Mouse (Mus musculus) forebrain, embryonic 11.5 days (tissue): Measurements from ENCODE around the gene Tmem217. TPM values are rescaled to one million over a fixed set of nuclear protein-coding genes. Genes with fewer than 3 reads are reported as not detected.

Source experiments
- ATAC-seq: fragments of 200-750 bp; cut with Nextera tagmentation; replicated peaks from 2 replicates; pipeline ENCODE4 v1.8.0; 2017; ENCODE audit warnings: moderate TSS enrichment; ENCODE audit not compliant: low FRiP score
- DNase-seq: peaks from one replicate; pipeline ENCODE4 v3.0.0-alpha.2; 2017; ENCODE audit warnings: low spot score
- H3K27ac ChIP-seq: fragments of 300-500 bp; sonication (generic); 2 replicates; pipeline ENCODE4 v1.5.1; 2014; ENCODE audit warnings: low read depth, low read length
- H3K27me3 ChIP-seq: fragments of 300-500 bp; sonication (generic); 2 replicates; pipeline ENCODE4 v1.6.1; 2014; ENCODE audit warnings: mild to moderate bottlenecking, low read length, mixed read lengths; ENCODE audit not compliant: control insufficient read depth, insufficient read depth
- H3K36me3 ChIP-seq: fragments of 300-500 bp; sonication (generic); 2 replicates; pipeline ENCODE4 v1.6.1; 2014; ENCODE audit warnings: mild to moderate bottlenecking, low read length, moderate library complexity, mixed read lengths; ENCODE audit not compliant: control insufficient read depth, insufficient read depth
- H3K4me1 ChIP-seq: fragments of 300-500 bp; sonication (generic); replicated peaks from 2 replicates; pipeline ENCODE4 v1.6.1; 2014; ENCODE audit warnings: low read length, mixed read lengths; ENCODE audit not compliant: control insufficient read depth, insufficient read depth
- H3K4me2 ChIP-seq: fragments of 300-500 bp; sonication (generic); 2 replicates; pipeline ENCODE4 v1.6.1; 2014; ENCODE audit warnings: low read depth, mild to moderate bottlenecking, low read length, moderate library complexity, mixed read lengths; ENCODE audit not compliant: severe bottlenecking
- H3K4me3 ChIP-seq: fragments of 300-500 bp; sonication (generic); 2 replicates; pipeline ENCODE4 v1.5.1; 2014; ENCODE audit warnings: low read depth, low read length
- H3K9ac ChIP-seq: fragments of 300-500 bp; sonication (generic); 2 replicates; pipeline ENCODE4 v1.6.1; 2014; ENCODE audit warnings: low read length
- H3K9me3 ChIP-seq: fragments of 300-500 bp; sonication (generic); 2 replicates; pipeline ENCODE4 v1.6.1; 2016; ENCODE audit warnings: low read length, mixed read lengths; ENCODE audit not compliant: control insufficient read depth
- WGBS: fragments of 180-500 bp; shearing (Covaris S2); extraction: QIAGEN DNeasy Blood & Tissue Kit; methylation state at CpG from one replicate; pipeline ENCODE4 v1.1.7; 2014; 5-methylcytosine and 5-hydroxymethylcytosine counted together
- polyA plus RNA-seq: library from polyadenylated mRNA; unstranded; fragments of >200 nt; fragmentation: Nextera tagmentation; extraction: Ambion mirVana; gene quantifications from 2 replicates; pipeline ENCODE4 v1.2.1, GENCODE M21; 2014

The Tmem217 gene
- polyA plus RNA-seq, 1 experiment from 2014 or later, result 0.71 TPM

DNA sequence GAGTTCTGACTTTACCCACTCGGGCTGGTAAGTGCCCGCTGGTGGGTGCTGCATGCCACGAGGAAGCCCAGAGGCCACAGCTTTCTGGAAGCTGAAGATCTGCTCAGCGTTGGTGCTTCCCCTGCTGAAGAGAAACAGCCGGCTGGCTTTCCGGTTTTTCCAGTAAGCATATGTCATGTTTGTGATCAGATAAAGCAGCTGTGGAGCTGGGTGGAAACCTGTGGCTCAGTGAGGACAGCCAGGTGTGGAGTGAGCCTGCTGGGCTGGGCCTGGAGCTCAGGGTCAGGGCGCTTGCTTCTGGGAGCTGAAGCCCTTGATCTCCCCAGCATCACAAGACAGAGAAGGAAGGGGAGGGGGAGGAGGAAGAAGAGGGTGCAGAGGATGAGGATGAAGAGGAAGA, 4.7 kb upstream of the Tmem217 start:
- Histone ChIP-seq H3K36me3 (no peaks in the 10 kb centered on the region), H3K27ac (no peak overlapping the region), H3K4me1 (no peaks in the 10 kb centered on the region), H3K27me3 (no peaks in the 10 kb centered on the region), H3K4me3 (no peak overlapping the region), H3K9ac (no peak overlapping the region), H3K9me3 (no peaks in the 10 kb centered on the region), H3K4me2 (no peak overlapping the region)
- no peak for ATAC-seq
- WGBS, result 94% methylated on average over 7 of the region's 7 CpGs
- no peak for DNase-seq

DNA sequence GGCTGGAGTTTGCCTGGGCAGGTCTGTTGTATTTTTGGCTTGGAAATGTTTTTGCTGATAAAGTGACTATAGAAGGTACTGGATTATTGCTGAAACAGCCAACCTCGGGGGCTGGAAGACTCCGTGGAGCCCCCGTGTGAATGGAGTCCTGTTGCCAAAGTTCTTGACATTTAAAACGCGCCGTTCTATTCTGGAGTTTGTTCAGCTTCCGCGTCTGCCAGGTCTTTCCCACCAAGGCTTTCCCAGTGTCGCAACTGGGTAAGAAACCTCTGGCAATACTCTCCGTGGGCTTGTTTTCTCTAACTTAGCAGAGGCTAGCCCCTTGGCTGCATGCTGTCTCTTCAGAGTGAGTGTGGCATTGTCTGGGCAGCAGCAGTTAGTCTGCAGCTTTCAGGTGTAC, 4.3 kb upstream of the Tmem217 start:
- Histone ChIP-seq H3K4me3 (no peak overlapping the region), H3K9me3 (no peaks in the 10 kb centered on the region), H3K27me3 (no peaks in the 10 kb centered on the region), H3K27ac (no peak overlapping the region), H3K36me3 (no peaks in the 10 kb centered on the region), H3K4me1 (no peaks in the 10 kb centered on the region), H3K4me2 (no peak overlapping the region), H3K9ac (no peak overlapping the region)
- ATAC-seq (no peak), DNase-seq (no peak)
- 95% methylated on average over 10 of the region's 10 CpGs for WGBS

DNA sequence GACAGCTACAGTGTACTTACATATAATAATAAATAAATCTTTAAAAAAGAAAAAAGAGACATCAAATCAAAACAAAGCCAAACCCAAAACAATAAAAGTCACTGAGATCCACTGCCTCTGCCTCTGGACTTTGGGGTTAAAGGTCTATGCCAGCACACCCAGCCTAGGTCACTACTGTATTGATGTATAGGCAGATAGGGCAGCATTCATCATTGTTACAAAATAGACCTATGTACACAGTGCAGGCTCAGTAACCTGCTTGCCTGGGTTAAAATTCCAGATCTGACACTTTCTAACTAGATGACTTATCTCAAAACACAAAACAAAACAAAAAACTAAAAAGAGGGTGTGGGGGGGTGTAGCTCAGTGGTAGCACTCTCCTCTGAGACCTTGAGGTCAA, 2.0 kb upstream of the Tmem217 start:
- Histone ChIP-seq H3K27ac (no peak overlapping the region), H3K4me1 (peaks cover 4% of the 10 kb centered on the region; the same call in 1 of the 2 replicates)
- DNase-seq, result no peak

DNA sequence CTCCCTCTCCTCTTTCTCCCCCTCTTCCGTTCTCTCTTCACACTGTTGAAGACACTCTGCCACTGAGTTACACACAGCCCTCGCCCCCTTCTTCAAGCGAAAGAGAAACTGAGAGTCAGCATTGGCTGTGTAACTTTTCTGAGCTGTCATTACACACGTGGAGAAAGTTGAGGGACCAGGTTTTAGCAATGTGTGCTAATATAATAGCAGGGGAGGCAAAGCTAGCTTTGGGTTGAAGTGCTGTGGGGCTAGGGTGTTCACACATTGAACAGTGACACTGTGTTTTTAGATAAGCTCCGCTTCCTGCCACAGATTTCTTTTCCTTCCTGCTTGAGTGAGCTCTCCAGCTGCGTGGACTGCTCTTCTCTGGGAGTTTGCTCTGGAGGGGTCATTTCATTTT, 1.2 kb downstream of the Tmem217 start:
- no peak overlapping the region for H3K4me3 ChIP-seq
- H3K36me3 ChIP-seq, result no peaks in the 10 kb centered on the region
- DNase-seq (no peak), ATAC-seq (no peak)
- H3K9ac ChIP-seq, result no peak overlapping the region
- H3K27ac ChIP-seq, result no peak overlapping the region
- H3K9me3 ChIP-seq, result no peaks in the 10 kb centered on the region
- no peak overlapping the region for H3K4me2 ChIP-seq
- WGBS, result 65% methylated on average over 6 of the region's 6 CpGs
- H3K27me3 ChIP-seq, result no peaks in the 10 kb centered on the region
- peaks cover 4% of the 10 kb centered on the region; the same call in 1 of the 2 replicates for H3K4me1 ChIP-seq

More for the DNA sequence above, 2.0 kb upstream of the Tmem217 start:
- Histone ChIP-seq H3K36me3 (no peaks in the 10 kb centered on the region), H3K4me3 (no peak overlapping the region), H3K9ac (no peak overlapping the region), H3K9me3 (no peaks in the 10 kb centered on the region), H3K4me2 (no peak overlapping the region), H3K27me3 (no peaks in the 10 kb centered on the region)
- ATAC-seq, result no peak

DNA sequence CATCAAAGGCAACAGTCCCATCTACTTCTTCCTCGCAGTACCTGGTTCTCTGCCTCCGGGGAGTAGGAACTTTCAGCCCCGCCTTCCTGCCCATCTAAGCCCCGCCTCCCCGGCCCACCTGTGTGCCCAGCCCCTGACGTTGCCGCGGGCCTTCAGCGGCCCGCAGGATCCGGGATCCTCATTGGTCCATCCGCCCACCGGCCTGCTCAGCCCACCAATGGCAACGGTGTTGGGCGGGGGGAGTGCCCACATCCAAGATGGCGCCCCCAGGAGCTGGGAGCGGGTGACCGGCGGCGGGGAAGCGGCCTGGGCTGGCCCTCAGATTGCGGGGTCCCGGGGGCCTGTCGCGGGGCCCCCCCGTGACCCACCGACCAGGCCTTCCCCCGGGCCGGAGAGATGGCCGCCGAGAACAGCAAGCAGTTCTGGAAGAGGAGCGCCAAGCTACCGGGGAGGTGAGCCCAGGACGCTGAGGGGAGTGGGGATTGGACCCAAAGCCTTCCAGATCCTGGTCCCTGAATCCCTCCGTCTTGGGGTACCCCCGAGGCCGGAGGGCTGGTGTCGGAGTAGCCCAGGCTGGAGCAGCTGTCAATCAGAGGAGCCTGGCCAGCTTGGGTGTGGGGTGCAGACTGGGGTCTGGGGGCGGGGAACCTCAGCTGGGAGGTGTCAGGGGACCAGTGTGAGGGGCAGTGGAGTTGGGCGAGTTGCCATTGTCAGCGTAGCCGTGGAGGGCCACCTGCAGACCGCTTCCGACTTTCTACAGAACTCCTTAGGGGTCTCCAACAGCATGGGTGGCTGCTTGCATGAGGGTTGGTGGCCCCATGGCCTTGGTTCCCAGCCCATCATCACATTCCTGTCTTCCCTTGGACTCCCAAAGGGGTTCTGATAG, 2.4 kb downstream of the Tmem217 start, which contains the start of the genes Gm17657 and Tbc1d22b:
TSS of gene Gm17657 (minus strand) at position 96 of the 886 bp plus-strand sequence.
TSS of gene Tbc1d22b (plus strand) at position 243 of the 886 bp plus-strand sequence.
- no peaks in the 10 kb centered on the region for H3K9me3 ChIP-seq
- under 1% methylated on average over 44 of the region's 44 CpGs for WGBS
- H3K27me3 ChIP-seq, result no peaks in the 10 kb centered on the region
- peak within 1 kb of the TSS; percentile 87 for H3K4me2 ChIP-seq
- no peak within 1 kb of the TSS for H3K27ac ChIP-seq
- peak; percentile 98 for ATAC-seq
- peak; percentile 97 for DNase-seq
- peak within 1 kb of the TSS; percentile 91 for H3K4me3 ChIP-seq
- H3K9ac ChIP-seq, result peak within 1 kb of the TSS; percentile 94
- no peaks in the 10 kb centered on the region for H3K36me3 ChIP-seq
- H3K4me1 ChIP-seq, result peaks cover 4% of the 10 kb centered on the region; the same call in 1 of the 2 replicates

DNA sequence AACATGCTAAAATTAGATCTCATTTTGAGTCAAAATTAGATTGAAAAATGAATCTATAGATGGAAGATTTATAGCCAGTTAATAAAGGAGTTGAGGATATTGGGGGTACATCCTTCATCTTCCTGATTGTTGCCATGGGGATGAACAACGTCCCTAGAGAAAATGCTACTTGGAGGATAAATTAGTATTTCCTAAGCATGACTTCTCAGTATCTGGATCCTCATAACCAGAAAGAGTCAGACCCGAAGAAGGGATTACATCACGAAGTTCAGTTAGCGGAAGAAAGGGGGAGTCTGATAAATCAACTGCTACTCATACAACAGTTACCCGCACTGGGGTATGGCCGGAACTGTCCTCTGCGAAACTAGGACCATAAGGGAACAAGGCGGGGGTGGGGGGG, 3.2 kb downstream of the Tmem217 start:
- H3K4me2 ChIP-seq, result peak overlapping the region; percentile 87

DNA sequence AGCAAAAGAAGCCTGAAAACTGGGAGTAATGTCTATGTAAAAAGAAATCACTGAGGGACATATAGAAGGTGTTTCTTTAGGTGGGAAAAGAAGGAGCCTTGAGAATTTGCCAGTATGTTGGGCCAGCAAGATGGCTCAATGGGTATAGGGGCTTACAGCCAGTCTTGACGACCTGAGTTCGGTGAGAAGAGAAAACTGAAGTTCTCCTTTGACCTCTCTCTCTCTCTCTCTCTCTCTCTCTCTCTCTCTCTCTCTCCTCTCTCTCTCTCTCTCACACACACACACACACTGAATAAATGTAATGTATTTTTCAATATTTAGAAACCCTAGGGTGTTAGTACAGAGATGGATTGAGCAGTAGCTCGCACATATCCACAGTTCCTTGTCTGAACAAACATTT, 3.7 kb downstream of the Tmem217 start:
- DNase-seq (no peak), ATAC-seq (no peak)
- Histone ChIP-seq H3K4me3 (no peak overlapping the region), H3K36me3 (no peaks in the 10 kb centered on the region), H3K4me2 (no peak overlapping the region), H3K27ac (no peak overlapping the region), H3K27me3 (no peaks in the 10 kb centered on the region), H3K9me3 (no peaks in the 10 kb centered on the region), H3K9ac (no peak overlapping the region), H3K4me1 (peaks cover 4% of the 10 kb centered on the region; the same call in 1 of the 2 replicates)
- 76% methylated on average over 3 of the region's 3 CpGs for WGBS

More for the DNA sequence above, 3.2 kb downstream of the Tmem217 start:
- no peak overlapping the region for H3K9ac ChIP-seq
- no peaks in the 10 kb centered on the region for H3K9me3 ChIP-seq
- H3K36me3 ChIP-seq, result no peaks in the 10 kb centered on the region
- no peak overlapping the region for H3K27ac ChIP-seq
- no peak for DNase-seq
- no peaks in the 10 kb centered on the region for H3K27me3 ChIP-seq
- 49% methylated on average over 8 of the region's 8 CpGs for WGBS
- no peak overlapping the region for H3K4me3 ChIP-seq
- peaks cover 4% of the 10 kb centered on the region; the same call in 1 of the 2 replicates for H3K4me1 ChIP-seq
- ATAC-seq, result 0 out of 2 replicates have a peak, but pooled peaks have one; percentile 19

DNA sequence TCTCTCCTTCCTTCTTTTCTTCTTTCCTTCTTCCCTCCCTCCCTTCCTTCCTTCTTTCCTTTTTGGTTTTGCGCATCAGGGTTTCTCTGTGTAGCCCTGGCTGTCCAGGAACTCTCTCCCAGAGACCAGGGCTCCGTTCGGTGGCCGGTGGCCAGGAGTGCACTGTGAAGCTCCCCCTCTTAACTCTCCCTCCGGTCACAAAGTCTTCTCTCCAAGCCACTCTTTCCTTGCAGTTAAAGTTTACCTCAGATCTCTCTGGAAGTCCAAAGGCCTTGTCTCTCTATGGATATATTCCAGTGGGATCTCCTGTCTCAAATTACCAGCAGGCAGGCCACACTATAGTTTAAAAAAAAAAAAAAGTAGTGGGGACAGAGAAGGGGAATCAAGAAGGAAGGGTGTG, 6.9 kb downstream of the Tmem217 start:
- no peak overlapping the region for H3K4me2 ChIP-seq
- no peaks in the 10 kb centered on the region for H3K9me3 ChIP-seq
- no peaks in the 10 kb centered on the region for H3K27me3 ChIP-seq
- WGBS, result 94% methylated on average over 5 of the region's 5 CpGs
- no peak overlapping the region for H3K9ac ChIP-seq
- no peak overlapping the region for H3K4me3 ChIP-seq
- DNase-seq, result no peak
- H3K27ac ChIP-seq, result no peak overlapping the region
- no peaks in the 10 kb centered on the region for H3K4me1 ChIP-seq
- no peaks in the 10 kb centered on the region for H3K36me3 ChIP-seq
- ATAC-seq, result no peak
